Mouse (Mus musculus): Measurements from ENCODE around the gene Bnipl.
"Not testable (repeated sequence)": the region's sequence is repeated elsewhere in the genome, so short reads cannot be mapped to it uniquely, and the experiment has no call there.

Gene Bnipl

GRCm38 (mm10) chr3:95212889-95213608 is 37.9 kb downstream of the Bnipl start:
- DNase-seq (ENCODE audit: low read depth, low spot score), result not testable (repeated sequence)

GRCm38 (mm10) chr3:95210585-95210984 is 40.4 kb downstream of the Bnipl start:
- no peak for DNase-seq (ENCODE audit: low read depth, low spot score)

GRCm38 (mm10) chr3:95208286-95208685 is 42.7 kb downstream of the Bnipl start:
- no peak for DNase-seq (ENCODE audit: low read depth, low spot score)

GRCm38 (mm10) chr3:95203880-95204279 is 47.1 kb downstream of the Bnipl start:
- DNase-seq (ENCODE audit: low read depth, low spot score), result no peak

DNA sequence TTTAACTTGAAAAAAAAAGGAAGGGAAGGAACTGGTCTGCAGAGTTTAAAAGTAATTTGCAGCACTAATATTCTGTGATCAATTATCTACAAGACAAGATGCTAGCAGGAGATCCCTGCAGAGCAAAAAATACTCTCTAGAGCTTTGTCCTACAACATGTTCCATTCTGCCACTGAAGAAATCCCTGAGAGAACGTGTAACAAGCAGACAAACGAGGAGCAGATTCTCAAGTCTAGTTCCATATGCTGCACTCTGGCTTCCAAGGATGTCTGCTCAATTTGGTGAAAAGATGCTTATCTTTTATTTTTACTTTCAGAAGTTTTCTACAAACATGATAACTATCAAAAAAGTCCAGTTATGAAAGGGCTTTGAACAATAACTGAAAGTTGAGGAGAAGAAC is 50.4 kb downstream of the Bnipl start:
- DNase-seq (ENCODE audit: low read depth, low spot score), result no peak

DNA sequence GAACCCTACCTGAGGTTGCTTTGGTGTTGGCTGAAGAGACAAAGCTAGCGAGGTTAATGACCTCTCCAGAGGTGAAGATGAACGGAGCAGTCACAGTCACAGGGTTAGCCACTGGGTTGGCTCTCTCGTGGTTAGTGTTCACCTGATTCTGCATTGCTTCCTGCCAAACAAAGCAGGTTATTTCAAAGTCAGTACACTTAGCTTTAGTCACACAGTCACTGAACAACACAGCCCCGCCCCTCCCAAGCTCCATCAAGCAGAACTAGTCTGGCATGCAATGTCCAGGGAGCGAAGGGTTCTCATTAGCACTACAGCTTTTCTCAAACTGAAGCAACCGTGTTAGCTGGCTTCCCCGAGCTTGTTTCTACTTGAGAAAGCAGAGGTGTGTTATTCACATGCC is 50.9 kb downstream of the Bnipl start:
- DNase-seq (ENCODE audit: low read depth, low spot score), result no peak

DNA sequence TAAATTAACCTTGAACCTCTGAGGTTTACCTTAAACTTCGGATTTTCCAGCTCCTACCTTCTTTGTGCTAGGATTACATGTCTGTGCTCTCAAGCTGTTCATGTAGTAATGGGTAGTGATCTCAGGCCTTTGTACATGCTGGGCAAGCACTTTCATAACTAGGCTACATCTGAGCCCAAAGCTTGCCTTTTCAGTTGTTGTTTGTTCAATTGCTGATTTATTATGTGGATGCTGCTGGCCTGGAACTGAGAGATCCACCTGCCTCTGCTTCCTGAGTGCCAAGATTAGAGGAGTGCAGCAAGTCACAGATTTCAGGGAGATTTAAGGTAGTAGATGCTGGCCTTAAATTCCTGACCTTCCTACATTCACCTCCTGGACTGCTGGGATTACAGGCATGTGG is 51.9 kb downstream of the Bnipl start:
- no peak for DNase-seq (ENCODE audit: low read depth, low spot score)

DNA sequence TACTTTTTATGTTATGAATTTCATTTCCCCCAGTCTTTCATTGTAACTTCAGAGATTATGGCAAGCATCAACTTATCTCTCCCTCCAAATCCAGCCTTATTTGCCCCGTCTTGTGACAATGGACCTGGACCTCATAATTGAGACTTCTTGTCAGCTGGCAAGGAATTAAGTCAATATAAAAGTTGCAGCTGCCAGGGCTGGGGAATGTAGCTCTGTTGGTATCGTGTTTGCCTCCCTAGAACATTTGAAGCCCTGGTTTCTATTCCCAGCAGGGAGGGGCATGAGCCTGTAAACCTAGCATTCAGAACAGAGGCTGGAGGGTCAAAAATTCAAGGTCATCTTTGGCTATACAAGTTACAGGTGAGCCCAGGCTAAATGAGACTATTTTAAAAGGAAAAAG is 55.2 kb downstream of the Bnipl start:
- no peak for DNase-seq (ENCODE audit: low read depth, low spot score)

DNA sequence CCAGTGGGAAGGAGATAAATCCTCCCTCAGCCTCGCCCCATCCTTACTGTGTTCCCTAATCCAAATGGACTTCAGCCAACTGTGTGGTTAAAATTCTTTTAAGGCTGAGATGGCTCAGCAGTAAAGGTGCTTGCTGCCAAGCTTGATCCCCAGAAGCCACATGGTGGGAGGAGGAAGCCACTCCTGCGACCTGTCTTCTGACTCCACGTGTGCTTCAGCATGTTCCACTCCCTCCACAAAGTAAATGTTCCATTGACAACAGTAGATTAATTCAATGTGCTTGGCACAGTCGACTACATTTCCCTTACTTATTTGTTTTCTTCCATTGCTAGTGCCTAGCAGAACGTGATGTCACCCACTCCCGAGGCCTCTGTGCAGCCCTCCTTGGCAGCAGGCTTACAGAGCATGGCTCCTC is 56.3 kb downstream of the Bnipl start:
- DNase-seq (ENCODE audit: low read depth, low spot score), result no peak
